Comparison of ENCODE assay signal across 26 mouse cellular contexts in the genomic region with DNA sequence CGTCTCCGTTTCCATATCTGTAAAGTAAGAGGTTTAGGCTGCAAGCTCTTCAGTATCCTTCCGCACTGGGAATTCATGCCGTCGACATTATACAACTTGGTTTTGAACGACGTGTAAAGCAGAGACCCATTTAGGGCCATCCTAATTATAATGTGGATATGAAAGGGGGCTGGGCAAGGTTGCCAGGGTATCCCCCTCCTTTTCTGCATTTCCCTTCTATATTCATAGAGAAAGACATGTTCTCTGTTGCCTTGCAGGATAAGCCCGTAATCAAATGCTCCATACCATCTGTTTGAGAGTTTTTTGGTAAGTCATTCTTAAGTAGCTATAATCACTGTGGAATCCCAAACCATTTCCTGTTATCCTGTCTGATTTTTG. TPM values are rescaled to one million over a fixed set of nuclear protein-coding genes. Genes with fewer than 3 reads are reported as not detected.
DNase-seq lines count a peak whose midpoint lies in the region; ATAC-seq and TF ChIP-seq lines count a peak whose summit lies in the region.
"Had no signal": no experiment of that assay in that cellular context is flagged by ENCODE, and none has a peak within 500 bp of the region (broad histone marks: within the 10 kb centered on the region; RNA-seq: fewer than 3 reads in every experiment).

No protein-coding gene starts in this region.

- TF ChIP-seq POLR2A in heart, adult 2 months (IDR thresholded peaks at IDR 0.05; ENCODE audit: insufficient read depth, low read depth, low read length), result no peak

- no peaks in the 10 kb centered on the region for H3K79me2 ChIP-seq in heart, adult 2 months (replicated peaks; ENCODE audit: control insufficient read depth, insufficient read depth, low read length)

- H3K36me3 ChIP-seq in embryonic facial prominence, embryonic 13.5 days, result no peaks in the 10 kb centered on the region
- H3K36me3 ChIP-seq in embryonic facial prominence, embryonic 10.5 days (replicated peaks), result no peaks in the 10 kb centered on the region
- peaks cover 3% of the 10 kb centered on the region for H3K36me3 ChIP-seq in heart, adult 2 months (ENCODE audit: control insufficient read depth, insufficient read depth, low read length)
- H3K36me3 ChIP-seq in midbrain, embryonic 16.5 days (ENCODE audit: control insufficient read depth, insufficient read depth, low read length), result no peaks in the 10 kb centered on the region
- no peaks in the 10 kb centered on the region for H3K36me3 ChIP-seq in midbrain, embryonic 11.5 days (ENCODE audit: control insufficient read depth, insufficient read depth, low read length)
- H3K36me3 ChIP-seq: heart, embryonic 12.5 days; limb, embryonic 10.5 days; liver, embryonic 15.5 days; lung, embryonic 15.5 days; neural tube, embryonic 13.5 days had no signal

- no peak overlapping the region for H3K4me3 ChIP-seq in embryonic facial prominence, embryonic 13.5 days
- no peak overlapping the region for H3K4me3 ChIP-seq in embryonic facial prominence, embryonic 10.5 days
- H3K4me3 ChIP-seq in heart, adult 2 months, result no peak overlapping the region
- no peak overlapping the region for H3K4me3 ChIP-seq in midbrain, embryonic 16.5 days (ENCODE audit: low read depth, low read length)
- H3K4me3 ChIP-seq in midbrain, embryonic 11.5 days (ENCODE audit: low read depth, low read length), result no peak overlapping the region
- H3K4me3 ChIP-seq: heart, embryonic 12.5 days; layer of hippocampus, adult 2 months; limb, embryonic 10.5 days; liver, embryonic 15.5 days; lung, embryonic 15.5 days; neural tube, embryonic 13.5 days had no signal

- TF ChIP-seq CTCF in heart, adult 2 months (IDR thresholded peaks at IDR 0.05), result no peak

- ATAC-seq in embryonic facial prominence, embryonic 13.5 days (ENCODE audit: insufficient number of reproducible peaks, insufficient read depth, low FRiP score, low TSS enrichment, low read depth), result no peak
- ATAC-seq in midbrain, embryonic 16.5 days, result peak; percentile 51; the same call in 1 of the 2 replicates
- no peak for ATAC-seq in midbrain, embryonic 11.5 days (ENCODE audit: low FRiP score)
- ATAC-seq: intestine, postnatal 0 days had no signal

- WGBS in embryonic facial prominence, embryonic 13.5 days, result 63% methylated on average over 8 of the region's 8 CpGs
- WGBS in embryonic facial prominence, embryonic 10.5 days, result 84% methylated on average over 8 of the region's 8 CpGs
- 76% methylated on average over 8 of the region's 8 CpGs for WGBS in heart, adult 2 months
- WGBS in midbrain, embryonic 16.5 days, result 51% methylated on average over 8 of the region's 8 CpGs
- WGBS in midbrain, embryonic 11.5 days, result 89% methylated on average over 8 of the region's 8 CpGs

- no peak for DNase-seq in embryonic facial prominence, embryonic 10.5 days (ENCODE audit: low spot score)
- DNase-seq in heart, adult 2 months, result no peak
- DNase-seq in heart, postnatal 10 days, result no peak
- DNase-seq in midbrain, embryonic 11.5 days (ENCODE audit: low spot score, missing footprints), result no peak
- no peak for DNase-seq in c-Kit-positive CD71-positive TER-119-positive erythroid progenitor cells, embryonic 14.5 days (ENCODE audit: low spot score)
- DNase-seq: adrenal gland, postnatal 10 days; kidney, postnatal 25 days; liver; lung, postnatal 36 days; right cerebral cortex, postnatal 4 days; thymus, postnatal 25 days had no signal

- H3K9ac ChIP-seq in embryonic facial prominence, embryonic 13.5 days, result no peak overlapping the region
- no peak overlapping the region for H3K9ac ChIP-seq in heart, adult 2 months (ENCODE audit: low read depth, low read length)
- H3K9ac ChIP-seq in midbrain, embryonic 16.5 days (ENCODE audit: low read depth, low read length), result no peak overlapping the region
- no peak overlapping the region for H3K9ac ChIP-seq in midbrain, embryonic 11.5 days (ENCODE audit: low read length)
- H3K9ac ChIP-seq: heart, embryonic 12.5 days; liver, embryonic 15.5 days; lung, embryonic 15.5 days; neural tube, embryonic 13.5 days had no signal

- 0 out of 2 replicates have a peak, but pooled peaks cover 3% of the 10 kb centered on the region for H3K4me1 ChIP-seq in embryonic facial prominence, embryonic 13.5 days
- H3K4me1 ChIP-seq in embryonic facial prominence, embryonic 10.5 days, result peaks cover 4% of the 10 kb centered on the region; the same call in 1 of the 2 replicates
- no peaks in the 10 kb centered on the region; the same call in 1 of the 2 replicates for H3K4me1 ChIP-seq in heart, adult 2 months (ENCODE audit: control insufficient read depth, insufficient read depth, low read length)
- H3K4me1 ChIP-seq in midbrain, embryonic 16.5 days (ENCODE audit: control insufficient read depth, insufficient read depth, low read length), result no peaks in the 10 kb centered on the region
- H3K4me1 ChIP-seq in midbrain, embryonic 11.5 days (ENCODE audit: control insufficient read depth, insufficient read depth, low read length), result no peaks in the 10 kb centered on the region
- H3K4me1 ChIP-seq: heart, embryonic 12.5 days; liver, embryonic 15.5 days; lung, embryonic 15.5 days; neural tube, embryonic 13.5 days had no signal

- H3K27ac ChIP-seq in embryonic facial prominence, embryonic 13.5 days, result peak overlapping the region; percentile 23; the same call in 1 of the 2 replicates
- H3K27ac ChIP-seq in embryonic facial prominence, embryonic 10.5 days (replicated peaks), result no peak overlapping the region
- peak overlapping the region; percentile 65 for H3K27ac ChIP-seq in heart, adult 2 months
- H3K27ac ChIP-seq in midbrain, embryonic 16.5 days (ENCODE audit: low read length), result no peak overlapping the region
- no peak overlapping the region for H3K27ac ChIP-seq in midbrain, embryonic 11.5 days (ENCODE audit: low read depth, low read length)
- H3K27ac ChIP-seq: layer of hippocampus, adult 2 months; limb, embryonic 10.5 days; liver, embryonic 15.5 days; lung, embryonic 15.5 days; neural tube, embryonic 13.5 days had no signal

- no peaks in the 10 kb centered on the region for H3K9me3 ChIP-seq in embryonic facial prominence, embryonic 13.5 days
- no peaks in the 10 kb centered on the region for H3K9me3 ChIP-seq in embryonic facial prominence, embryonic 10.5 days
- H3K9me3 ChIP-seq in midbrain, embryonic 16.5 days (replicated peaks; ENCODE audit: control insufficient read depth, low read length, poor library complexity, severe bottlenecking), result no peaks in the 10 kb centered on the region
- H3K9me3 ChIP-seq in midbrain, embryonic 11.5 days (ENCODE audit: control insufficient read depth, low read length), result no peaks in the 10 kb centered on the region
- H3K9me3 ChIP-seq: heart, embryonic 12.5 days; limb, embryonic 10.5 days; liver, embryonic 15.5 days; lung, embryonic 15.5 days; neural tube, embryonic 13.5 days had no signal

- TF ChIP-seq EP300 in heart, adult 2 months (IDR thresholded peaks at IDR 0.05; ENCODE audit: insufficient read depth, low read depth, low read length), result no peak

- H3K4me2 ChIP-seq in embryonic facial prominence, embryonic 13.5 days, result no peak overlapping the region; the same call in 1 of the 2 replicates
- no peak overlapping the region for H3K4me2 ChIP-seq in midbrain, embryonic 16.5 days (ENCODE audit: low read length)
- no peak overlapping the region for H3K4me2 ChIP-seq in midbrain, embryonic 11.5 days
- H3K4me2 ChIP-seq: heart, embryonic 12.5 days; liver, embryonic 15.5 days; lung, embryonic 15.5 days; neural tube, embryonic 13.5 days had no signal

- H3K27me3 ChIP-seq in embryonic facial prominence, embryonic 13.5 days, result no peaks in the 10 kb centered on the region
- H3K27me3 ChIP-seq in embryonic facial prominence, embryonic 10.5 days (replicated peaks; ENCODE audit: low read depth, poor library complexity, severe bottlenecking), result no peaks in the 10 kb centered on the region
- no peaks in the 10 kb centered on the region for H3K27me3 ChIP-seq in heart, adult 2 months (ENCODE audit: control insufficient read depth, insufficient read depth, low read length)
- H3K27me3 ChIP-seq in midbrain, embryonic 16.5 days (ENCODE audit: control insufficient read depth, insufficient read depth, low read depth, low read length), result no peaks in the 10 kb centered on the region
- no peaks in the 10 kb centered on the region for H3K27me3 ChIP-seq in midbrain, embryonic 11.5 days (ENCODE audit: control insufficient read depth, insufficient read depth, low read length)
- H3K27me3 ChIP-seq: heart, embryonic 12.5 days; liver, embryonic 15.5 days; lung, embryonic 15.5 days; neural tube, embryonic 13.5 days had no signal

- intact Hi-C loops in heart, adult 2 months (cut with DNase I), result no loop called here
- intact Hi-C loops in heart, postnatal 10 days (cut with DNase I), result no loop called here

RNA-seq across cellular contexts. Expression of gene Gm33543, which starts 51.3 kb away (rescaled TPM):
- polyA plus RNA-seq in embryonic facial prominence, embryonic 13.5 days (2015; fragmentation: Nextera tagmentation; extraction: Ambion mirVana), result not detected in 2 replicates
- polyA plus RNA-seq in embryonic facial prominence, embryonic 10.5 days (2016; fragmentation: Nextera tagmentation; extraction: Ambion mirVana), result not detected in 2 replicates
- total RNA-seq in heart, adult 2 months (2021), result 1 to 10 TPM; 4.1 to 4.7 TPM
- polyA plus RNA-seq in heart, adult 2 months (2012; rRNA removed), result 2.1 and 6.6 TPM in 2 replicates
- total RNA-seq in heart, postnatal 10 days (2021), result 1 to 10 TPM in 1 of 2 experiments, under 1 TPM in 1; 0.64 to 1.6 TPM
- polyA plus RNA-seq in midbrain, embryonic 16.5 days (2015; fragmentation: Nextera tagmentation; extraction: Ambion mirVana), result 0.13 TPM in 1 of 2 replicates, not detected in the other
- polyA plus RNA-seq in midbrain, embryonic 11.5 days (2014; fragmentation: Nextera tagmentation; extraction: Ambion mirVana), result not detected in 2 replicates
- total RNA-seq: granulocyte monocyte progenitor cell, adult 5-6 weeks; layer of hippocampus, adult 2 months; layer of hippocampus, postnatal 25 days; megakaryocyte-erythroid progenitor cell, adult 5-6 weeks had no signal
- polyA plus RNA-seq: frontal cortex, adult 2 months; heart, embryonic 12.5 days; intestine, postnatal 0 days; kidney, embryonic 14.5 days; limb, embryonic 10.5 days; lung, embryonic 15.5 days; neural tube, embryonic 13.5 days; stomach, embryonic 14.5 days had no signal

Comparison
In these comparisons a context has a peak if more than half of its experiments do, and no peak if none do; other contexts are left out.
1. H3K27ac ChIP-seq: peak in embryonic facial prominence, embryonic 13.5 days (single experiment) and heart, adult 2 months (single experiment); none in embryonic facial prominence, embryonic 10.5 days (single experiment), midbrain, embryonic 16.5 days (single experiment) and midbrain, embryonic 11.5 days (single experiment).